Mouse (Mus musculus) CH12.LX (cell line): Measurements from ENCODE around the gene Ssh2. TPM values are rescaled to one million over a fixed set of nuclear protein-coding genes. Genes with fewer than 3 reads are reported as not detected.
A peak's percentile ranks its signal among the peaks of the same experiment; 100 is the strongest.
"Not testable (repeated sequence)": the region's sequence is repeated elsewhere in the genome, so short reads cannot be mapped to it uniquely, and the experiment has no call there.

ENCODE experiments used
- DNase-seq: peaks from one replicate; pipeline ENCODE4 v3.0.0-alpha.2; 2013; ENCODE audit errors: extremely low read depth
- H3K27ac ChIP-seq: 2 replicates; pipeline ENCODE4 v1.5.1; 2012; ENCODE audit warnings: low read depth, mild to moderate bottlenecking, control low read depth, moderate library complexity; ENCODE audit not compliant: insufficient read depth
- H3K27me3 ChIP-seq: replicated peaks from 2 replicates; pipeline ENCODE3; 2012; ENCODE audit warnings: inconsistent platforms
- H3K36me3 ChIP-seq, 2 experiments: replicated peaks in 1 of 2; 2 replicates each; pipeline versions ENCODE3 to v1.6.1; 2012; ENCODE audit warnings: inconsistent platforms in 1 of 2, low read length in 1 of 2, mild to moderate bottlenecking in 1 of 2, mixed read lengths in 1 of 2, moderate library complexity in 1 of 2; ENCODE audit not compliant: control insufficient read depth in 1 of 2, insufficient read depth in 1 of 2
- H3K4me1 ChIP-seq, 2 experiments: 2 replicates each; pipeline ENCODE4 v1.6.1; 2012; ENCODE audit warnings: inconsistent platforms in 1 of 2, moderate library complexity in 1 of 2; ENCODE audit not compliant: insufficient read depth in 2 of 2, control insufficient read depth in 1 of 2
- H3K4me2 ChIP-seq: 2 replicates; pipeline ENCODE4 v1.6.1; 2012; ENCODE audit warnings: low read depth, mild to moderate bottlenecking, control low read depth; ENCODE audit not compliant: poor library complexity, insufficient read depth, severe bottlenecking
- H3K4me3 ChIP-seq, 3 experiments: fragments of 150-350 bp in 1 of 3; sonication (generic) in 1 of 3; replicated peaks in 1 of 3; 2 replicates each; pipeline versions ENCODE3 to v1.5.1; 2011 to 2012; ENCODE audit warnings: low read depth in 2 of 3, low read length in 2 of 3, mild to moderate bottlenecking in 2 of 3, moderate library complexity in 2 of 3, control low read depth in 1 of 3, improper control_type of control experiment in 1 of 3, inconsistent platforms in 1 of 3, mixed read lengths in 1 of 3; ENCODE audit not compliant: poor library complexity in 1 of 3
- H3K79me2 ChIP-seq: replicated peaks from 2 replicates; pipeline ENCODE4 v1.6.1; 2012; ENCODE audit warnings: mild to moderate bottlenecking, moderate library complexity; ENCODE audit not compliant: control insufficient read depth, poor library complexity, insufficient read depth, severe bottlenecking; ENCODE audit errors: extremely low read depth
- H3K9ac ChIP-seq: 2 replicates; pipeline ENCODE4 v1.6.1; 2012; ENCODE audit warnings: low read depth, mild to moderate bottlenecking, control low read depth, moderate library complexity; ENCODE audit not compliant: insufficient read depth
- H3K9me3 ChIP-seq: replicated peaks from 2 replicates; pipeline ENCODE3; 2012; ENCODE audit warnings: low read length, inconsistent platforms, mixed read lengths
- BHLHE40 ChIP-seq: IDR thresholded peaks from 2 replicates; pipeline ENCODE4 v1.6.1; 2011; ENCODE audit warnings: mild to moderate bottlenecking, low read depth, low read length, improper control_type of control experiment
- CHD1 ChIP-seq: IDR thresholded peaks from 2 replicates; pipeline ENCODE4 v1.6.1; 2012; ENCODE audit warnings: low read depth, low read length, improper control_type of control experiment, inconsistent platforms
- CHD2 ChIP-seq: IDR thresholded peaks from 2 replicates; pipeline ENCODE4 v1.6.1; 2011; ENCODE audit warnings: low read length, improper control_type of control experiment
- ELF1 ChIP-seq: IDR thresholded peaks from 2 replicates; pipeline ENCODE4 v1.6.1; 2014; ENCODE audit warnings: low read depth, mild to moderate bottlenecking, inconsistent platforms, low read length, improper control_type of control experiment
- HCFC1 ChIP-seq: IDR thresholded peaks from 2 replicates; pipeline ENCODE4 v1.6.1; 2012; ENCODE audit warnings: low read depth, mild to moderate bottlenecking, inconsistent platforms, low read length, improper control_type of control experiment
- IRF4 ChIP-seq: IDR thresholded peaks from 2 replicates; pipeline ENCODE4 v1.6.1; 2014; ENCODE audit warnings: low read depth, mild to moderate bottlenecking, inconsistent platforms, low read length, improper control_type of control experiment
- JUND ChIP-seq: conservative IDR thresholded peaks from 2 replicates; pipeline ENCODE4 v1.6.1; 2011; ENCODE audit warnings: low read depth, low read length, improper control_type of control experiment
- MAFK ChIP-seq: IDR thresholded peaks from 2 replicates; pipeline ENCODE4 v1.6.1; 2011; ENCODE audit warnings: low read length, improper control_type of control experiment; ENCODE audit not compliant: insufficient replicate concordance
- MXI1 ChIP-seq: IDR thresholded peaks from 2 replicates; pipeline ENCODE4 v1.6.1; 2011; ENCODE audit warnings: mild to moderate bottlenecking, low read depth, low read length, improper control_type of control experiment
- MYC ChIP-seq: IDR thresholded peaks from 2 replicates; pipeline ENCODE4 v1.6.1; 2011; ENCODE audit warnings: low read depth, mild to moderate bottlenecking, improper control_type of control experiment, low read length
- NRF1 ChIP-seq: IDR thresholded peaks from 2 replicates; pipeline ENCODE4 v1.6.1; 2014; ENCODE audit warnings: low read depth, mild to moderate bottlenecking, inconsistent platforms, low read length, improper control_type of control experiment, moderate library complexity
- SIN3A ChIP-seq: IDR thresholded peaks from 2 replicates; pipeline ENCODE4 v1.6.1; 2012; ENCODE audit warnings: low read length, improper control_type of control experiment, inconsistent platforms
- USF1 ChIP-seq: IDR thresholded peaks from 2 replicates; pipeline ENCODE4 v1.6.1; 2014; ENCODE audit warnings: low read depth, mild to moderate bottlenecking, inconsistent platforms, low read length, improper control_type of control experiment
- ZNF384 ChIP-seq: IDR thresholded peaks from 2 replicates; pipeline ENCODE4 v1.6.1; 2012; ENCODE audit warnings: low read depth, low read length, improper control_type of control experiment, inconsistent platforms
- dilution Hi-C: fragments of 300-500 bp; cut with MboI; formaldehyde crosslinking; loops from 2 replicates; pipeline ENCODE4 v1.14.3; 2020; ENCODE audit warnings: low sequenced_read_pairs; ENCODE audit not compliant: extremely low pct_unique_long_range_greater_than_20kb, extremely low pct_ligation_motif_present
- in situ Hi-C: fragments of 300-500 bp; cut with MboI; formaldehyde crosslinking; loops from 3 replicates; pipeline ENCODE4 v1.14.3; 2019; ENCODE audit warnings: low sequenced_read_pairs, low pct_ligation_motif_present, low pct_unique_long_range_greater_than_20kb, mixed read lengths
- polyA plus RNA-seq: library from polyadenylated mRNA; unstranded; fragments of >175 nt; gene quantifications from 2 replicates; pipeline ENCODE4 v1.2.1, GENCODE M21; 2012; ENCODE audit warnings: low read depth; ENCODE audit not compliant: insufficient read length
- total RNA-seq, 2 experiments: library from RNA; depleted of rRNA; stranded (reverse); fragments of 300-350 nt in 1 of 2; fragments of >200 nt in 1 of 2; gene quantifications; 2 replicates each; pipeline ENCODE4 v1.2.3; 2012 to 2014

The Ssh2 gene
- total and polyA plus RNA-seq, 3 experiments, result 5.9 to 14.6 (median 6.3) TPM

- Histone ChIP-seq H3K27ac (peak overlapping the region; percentile 75), H3K9ac (peak overlapping the region; percentile 34; the same call in 1 of the 2 replicates), H3K79me2 (no peaks in the 10 kb centered on the region), H3K4me1 (peaks cover 11 to 37% of the 10 kb centered on the region in 2 experiments), H3K9me3 (peaks cover 4% of the 10 kb centered on the region), H3K4me2 (peak overlapping the region; percentile 39), H3K27me3 (no peaks in the 10 kb centered on the region), H3K4me3 (no peak overlapping the region), H3K36me3 (peaks cover 0 to 8% of the 10 kb centered on the region in 2 experiments)
- DNase-seq, result peak; percentile 57
- in situ Hi-C loops, result no loop called here
- dilution Hi-C loops, result no loop called here
- peak; percentile 61 for TF ChIP-seq ELF1
- peak; percentile 44; the same call in 1 of the 2 replicates for TF ChIP-seq MAFK
- no peak for TF ChIP-seq IRF4
- TF ChIP-seq JUND, result no peak
- peak; percentile 80 for TF ChIP-seq CHD1
- TF ChIP-seq ZNF384, result 0 out of 2 replicates have a peak, but pooled peaks have one; percentile 24
- 0 out of 2 replicates have a peak, but pooled peaks have one; percentile 32 for TF ChIP-seq CHD2
- TF ChIP-seq USF1, result no peak
- TF ChIP-seq MYC, result peak; percentile 85
- peak; percentile 53; the same call in 1 of the 2 replicates for TF ChIP-seq NRF1
- peak; percentile 36 for TF ChIP-seq MXI1
- TF ChIP-seq SIN3A, result peak; percentile 13; the same call in 1 of the 2 replicates
- TF ChIP-seq HCFC1, result no peak
- TF ChIP-seq BHLHE40, result peak; percentile 58; the same call in 1 of the 2 replicates
Observed at GRCm38 (mm10) chr11:77385706-77386690, 169.9 kb downstream of the Ssh2 start.

- H3K9me3 ChIP-seq, H3K4me3 ChIP-seq, in situ Hi-C loops, H3K79me2 ChIP-seq, H3K9ac ChIP-seq, dilution Hi-C loops, H3K36me3 ChIP-seq, H3K27ac ChIP-seq, H3K27me3 ChIP-seq, DNase-seq, H3K4me2 ChIP-seq: not testable (repeated sequence)
- peaks cover 11 to 31% of the 10 kb centered on the region in 2 experiments for H3K4me1 ChIP-seq
Observed at GRCm38 (mm10) chr11:77388197-77388596, 172.1 kb downstream of the Ssh2 start.
